Mouse (Mus musculus) gastrocnemius, postnatal 10 days (tissue): Measurements from ENCODE around the gene Ss18l1. TPM values are rescaled to one million over a fixed set of nuclear protein-coding genes. Genes with fewer than 3 reads are reported as not detected.

Source experiments
- DNase-seq: peaks from one replicate; pipeline ENCODE4 v3.0.0; 2021; ENCODE audit warnings: mixed read lengths
- total RNA-seq, 2 experiments: library from RNA; stranded (reverse); gene quantifications; 2 replicates each; pipeline ENCODE4 v1.2.3; 2021

The Ss18l1 gene
- total RNA-seq, 2 experiments from 2014 or later, result 2.8 to 3.6 TPM

DNA sequence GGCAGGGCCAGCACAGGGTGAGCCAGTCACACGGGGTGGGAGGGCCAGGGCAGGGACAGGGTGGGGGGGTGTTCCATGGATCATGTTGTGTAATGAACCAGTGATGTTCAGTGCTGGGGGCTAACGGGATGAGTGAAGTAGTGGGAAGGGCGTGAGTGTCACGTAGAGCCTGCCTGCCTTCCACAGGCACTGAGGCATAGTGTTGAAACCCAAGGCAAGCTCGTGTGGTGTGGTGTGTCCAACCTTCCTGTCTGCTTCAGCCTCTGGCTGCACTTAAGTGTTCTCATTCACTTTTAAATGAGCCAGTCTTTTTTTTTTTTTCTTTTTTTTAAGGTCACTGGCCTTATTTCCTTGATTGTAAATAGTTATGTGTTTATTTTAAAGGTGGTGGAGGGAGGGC lies 7.6 kb upstream of the Ss18l1 start:
- no peak for DNase-seq

DNA sequence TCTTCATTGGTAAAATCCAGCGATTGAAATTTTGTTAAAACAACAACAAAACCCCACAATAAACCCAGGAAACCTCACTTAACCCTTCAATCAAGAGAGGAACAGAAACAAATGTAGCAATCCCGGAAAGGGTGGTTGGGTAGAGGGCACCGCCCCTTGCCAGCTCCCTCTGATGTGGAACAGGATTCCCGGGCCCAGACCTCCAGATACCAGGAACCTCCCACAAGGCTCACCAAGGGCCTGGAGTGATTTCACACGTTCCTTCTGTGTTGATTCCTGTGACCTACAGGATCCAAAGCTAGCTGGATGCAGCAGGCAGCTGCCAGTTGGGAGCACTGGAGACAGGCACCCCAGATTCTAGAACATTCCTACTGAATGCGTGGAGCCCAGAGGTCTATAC lies 1.9 kb upstream of the Ss18l1 start:
- no peak for DNase-seq

- peak; percentile 55 for DNase-seq
Observed at GRCm38 (mm10) chr2:180041577-180042255, 593 bp upstream of the Ss18l1 start.

DNA sequence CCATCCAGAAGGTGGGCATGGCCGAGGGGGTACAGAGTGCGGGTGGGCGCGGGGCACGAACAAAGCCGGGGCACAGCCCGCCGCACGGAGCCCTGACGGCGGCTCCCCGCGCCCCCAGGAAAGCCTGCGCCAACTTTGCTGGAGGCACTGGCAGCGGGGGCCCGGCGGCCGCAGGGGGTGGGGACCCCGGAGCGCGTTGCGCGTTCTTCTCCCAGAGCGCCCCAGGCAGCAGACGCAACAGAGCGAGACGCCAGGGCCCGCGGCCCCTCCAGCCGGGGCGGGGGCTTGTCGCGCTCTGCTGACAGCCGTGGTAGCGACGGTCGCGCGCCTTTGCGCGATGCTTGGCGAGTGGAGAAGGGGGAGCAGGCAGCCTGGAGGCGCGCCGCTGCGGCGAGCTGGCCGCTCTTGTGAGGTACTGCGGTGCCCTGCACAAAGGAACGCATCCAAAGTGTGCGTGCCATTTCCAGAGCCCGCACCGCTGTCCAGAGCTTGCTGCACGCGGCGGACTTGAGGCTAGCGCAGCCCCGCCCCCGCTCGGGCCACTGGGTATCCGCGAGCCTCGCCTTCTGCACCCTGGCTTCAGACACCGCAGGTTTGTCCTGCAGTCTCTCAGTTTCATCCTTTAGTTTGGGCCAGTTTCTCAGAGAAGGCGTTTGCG lies 678 bp downstream of the Ss18l1 start:
- peak; percentile 70 for DNase-seq

GRCm38 (mm10) chr2:180045283-180045682 lies 3.0 kb downstream of the Ss18l1 start:
- peak; percentile 29 for DNase-seq

DNA sequence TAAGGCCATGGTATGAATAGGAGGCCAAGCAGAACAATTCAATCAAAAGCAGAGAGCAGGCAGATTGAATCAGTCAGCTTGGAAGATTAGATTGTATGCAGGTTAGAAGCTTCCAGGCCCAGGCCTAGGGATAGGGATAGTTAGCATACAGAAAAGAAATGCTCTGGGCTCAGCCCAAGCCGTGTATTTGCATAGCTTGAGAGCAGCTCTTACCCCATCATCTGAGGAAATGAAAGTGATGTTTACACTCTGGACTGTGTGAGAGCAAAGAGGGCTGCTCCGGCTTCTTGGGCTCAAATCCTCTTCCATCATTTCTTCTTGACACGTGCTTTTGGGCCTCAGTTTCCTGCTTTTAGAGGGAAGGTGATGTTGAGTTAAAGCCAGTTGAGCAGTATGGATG lies 5.3 kb downstream of the Ss18l1 start:
- no peak for DNase-seq

DNA sequence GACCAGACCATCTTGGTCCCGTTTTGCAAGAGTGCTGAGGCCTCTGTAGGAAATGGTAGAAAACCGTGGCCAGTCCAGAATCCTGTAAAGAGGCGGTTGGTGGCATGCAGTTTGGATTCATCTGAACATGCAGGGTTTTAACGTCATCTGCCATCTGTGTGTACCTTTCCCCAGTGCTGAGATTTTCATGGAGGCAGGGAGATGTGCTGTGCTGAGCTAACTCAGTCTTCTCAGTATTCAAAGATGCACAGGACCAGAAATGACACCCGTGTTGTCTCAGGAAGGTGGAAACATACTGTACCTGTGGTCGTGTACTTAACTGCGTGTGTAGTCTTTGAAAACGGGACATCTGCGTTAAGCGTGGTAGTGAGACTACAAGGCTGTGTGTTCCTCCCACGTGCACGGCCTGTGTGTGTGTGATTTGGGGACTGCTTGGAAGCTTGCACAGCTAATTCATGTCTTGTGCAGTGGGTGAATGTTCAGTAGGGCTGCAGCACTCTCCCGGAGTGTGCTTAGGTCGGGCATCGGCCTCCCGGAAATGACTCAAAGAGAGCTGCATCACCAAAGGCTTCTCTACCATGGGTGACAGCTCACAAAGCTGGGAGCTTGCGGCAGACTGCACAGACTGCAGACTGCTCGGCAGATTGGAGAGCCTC lies 5.8 kb downstream of the Ss18l1 start:
- DNase-seq, result no peak

DNA sequence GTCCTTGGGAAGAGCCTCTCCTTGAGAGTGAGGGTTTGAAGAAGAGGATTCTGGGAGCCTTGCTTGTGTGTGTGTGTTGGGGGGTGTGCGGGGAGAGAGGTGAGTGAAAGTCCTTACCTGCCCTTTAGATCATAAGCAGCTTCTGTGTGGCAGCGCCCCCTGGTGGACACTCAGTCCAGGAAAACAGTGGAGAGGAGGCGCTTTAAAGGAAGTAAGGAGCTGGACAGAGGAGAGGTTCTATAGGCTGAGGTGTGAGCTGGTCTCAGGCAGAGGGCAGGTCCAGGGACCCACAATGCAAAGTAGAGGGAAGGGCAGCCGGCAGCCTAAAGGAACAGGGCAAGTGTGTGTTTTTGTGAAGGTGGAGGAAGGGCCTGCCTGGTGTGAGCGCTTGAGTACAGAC lies 8.7 kb downstream of the Ss18l1 start:
- DNase-seq, result peak; percentile 86

DNA sequence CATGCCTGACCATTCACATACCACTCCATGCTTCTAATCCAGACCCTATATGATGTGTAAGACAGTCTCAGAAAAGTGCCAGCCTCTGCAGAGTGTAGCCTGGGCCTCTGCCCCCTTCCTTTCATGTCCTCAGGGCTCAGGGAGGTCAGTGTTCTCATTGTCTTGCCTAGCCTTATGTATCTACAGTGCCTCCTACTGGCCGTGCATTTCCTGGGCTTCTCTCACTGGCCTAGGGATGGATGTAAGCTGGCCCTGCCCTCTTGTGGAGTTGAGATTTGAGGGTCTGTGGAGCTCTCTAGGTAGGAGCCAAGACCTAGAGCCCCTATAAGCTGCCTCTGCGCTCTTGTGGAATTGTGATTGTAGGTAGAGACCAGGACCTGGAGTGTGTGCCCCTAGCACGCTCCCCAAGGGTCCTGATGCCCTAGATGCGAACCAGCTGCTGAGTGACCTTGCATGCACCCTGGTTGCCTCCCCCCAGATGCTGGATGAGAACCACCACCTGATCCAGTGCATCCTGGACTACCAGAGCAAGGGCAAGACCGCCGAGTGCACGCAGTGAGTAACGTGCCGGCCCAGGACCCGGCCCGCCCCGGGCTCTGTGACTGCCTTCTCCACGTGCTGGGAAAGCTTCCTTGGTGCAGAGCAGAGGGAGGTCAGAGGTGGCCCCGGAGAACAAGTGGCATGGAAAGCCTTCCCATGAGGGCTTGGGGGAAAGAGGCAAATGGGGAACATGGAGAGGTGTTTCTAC lies 9.9 kb downstream of the Ss18l1 start:
- no peak for DNase-seq

- DNase-seq, result no peak
Observed at GRCm38 (mm10) chr2:180053001-180053400, 10.7 kb downstream of the Ss18l1 start.

- no peak for DNase-seq
Observed at GRCm38 (mm10) chr2:180063338-180064131, 21.2 kb downstream of the Ss18l1 start.

DNA sequence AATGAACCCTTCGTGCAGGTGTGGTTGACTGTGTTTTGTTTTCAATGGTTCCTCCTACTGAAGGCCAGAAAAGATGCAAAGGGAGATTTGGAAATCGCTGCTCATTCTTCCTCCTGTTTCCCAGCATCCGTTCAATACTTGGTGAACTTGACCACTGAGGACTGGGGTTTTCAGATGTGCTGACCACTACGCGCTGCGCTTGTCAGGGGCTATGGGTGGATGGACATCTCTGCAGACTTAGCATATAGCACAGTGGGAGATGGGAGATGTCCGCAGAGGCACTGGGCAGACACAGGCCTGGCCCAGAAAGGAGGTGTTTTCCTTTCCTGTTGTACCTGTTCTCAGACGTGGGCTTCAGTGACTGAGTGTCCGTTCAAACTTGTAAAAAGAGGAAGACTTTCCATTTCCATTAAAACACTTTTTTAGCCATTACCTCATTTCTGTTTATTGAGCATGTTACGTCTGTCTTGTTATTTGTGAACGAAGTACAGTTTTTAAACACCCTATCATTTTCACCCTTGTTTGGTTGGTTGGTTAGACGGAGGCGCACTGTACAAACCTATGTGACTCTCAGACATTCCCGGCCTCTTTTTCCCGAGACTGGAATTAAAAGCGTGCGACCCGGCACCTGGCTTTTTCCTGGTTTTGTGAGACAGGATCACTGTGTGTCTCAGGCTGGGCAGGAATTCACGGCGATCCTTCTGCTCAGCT lies 27.6 kb downstream of the Ss18l1 start:
- DNase-seq, result no peak

- DNase-seq, result peak; percentile 94
Observed at GRCm38 (mm10) chr2:180070481-180071453, 28.5 kb downstream of the Ss18l1 start, which contains the start of gene Mtg2. Mtg2 (plus strand) TSS chr2:180070588.

DNA sequence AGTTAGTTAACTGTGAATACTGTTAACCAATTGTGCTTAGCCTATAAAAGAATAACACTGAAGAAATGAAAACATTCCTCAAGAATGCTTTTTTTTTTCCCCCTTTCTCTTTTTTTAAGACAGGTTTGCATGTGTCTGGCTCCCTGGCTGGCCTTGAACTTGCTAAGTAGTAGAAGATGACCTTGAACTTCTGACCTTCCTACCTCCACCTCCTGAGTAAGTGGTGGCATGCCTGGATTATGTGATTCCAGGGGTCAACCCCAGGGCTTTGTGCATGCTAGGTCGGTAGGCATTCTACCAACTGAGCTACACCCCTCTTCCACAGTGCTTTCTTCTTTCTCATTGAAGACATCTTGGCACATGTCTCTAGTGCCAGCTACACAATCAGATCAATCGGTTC lies 29.4 kb downstream of the Ss18l1 start:
- no peak for DNase-seq

DNA sequence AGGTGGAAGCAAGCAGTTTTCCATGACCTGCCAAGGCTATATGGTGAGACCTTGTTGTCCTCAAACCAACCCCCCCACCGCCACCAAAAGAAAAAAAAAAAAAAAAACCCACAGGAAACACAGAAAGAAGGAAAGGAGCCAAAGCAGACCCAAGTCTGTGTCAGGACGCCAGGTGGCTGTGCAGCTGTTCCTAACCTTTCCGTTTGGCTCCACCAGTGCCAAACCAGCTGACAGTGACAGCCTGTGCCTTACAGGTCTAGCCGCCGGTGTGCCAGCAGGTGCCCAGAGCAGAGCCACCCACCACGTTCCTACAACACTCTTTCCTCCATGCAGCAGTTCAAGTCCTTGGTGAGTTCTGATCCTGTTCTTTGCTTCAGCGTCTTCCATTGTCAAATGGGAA lies 30.6 kb downstream of the Ss18l1 start:
- DNase-seq, result no peak

DNA sequence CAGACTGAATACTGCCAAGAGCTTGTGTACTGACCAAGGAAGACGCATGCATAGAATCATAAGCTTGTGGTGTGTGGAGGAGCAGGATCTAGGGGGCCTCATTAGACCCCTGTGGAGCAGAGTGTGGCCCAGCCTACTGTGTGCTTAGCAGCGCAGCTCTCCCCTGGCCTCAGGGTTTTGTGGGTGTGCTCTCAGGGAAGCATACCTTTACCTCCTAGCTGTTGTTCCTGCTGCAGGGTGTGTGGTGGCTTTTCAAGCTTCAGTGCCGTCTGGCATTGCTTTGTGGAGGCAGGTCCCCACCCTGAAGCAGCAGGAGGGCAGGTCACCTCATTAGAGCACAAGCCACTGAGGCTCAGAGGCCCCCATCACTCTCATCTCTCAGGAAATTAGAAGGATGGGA lies 35.3 kb downstream of the Ss18l1 start:
- no peak for DNase-seq

GRCm38 (mm10) chr2:180080680-180081079 lies 38.4 kb downstream of the Ss18l1 start:
- no peak for DNase-seq

GRCm38 (mm10) chr2:180083063-180083462 lies 40.8 kb downstream of the Ss18l1 start:
- DNase-seq, result no peak

GRCm38 (mm10) chr2:180084565-180084964 lies 42.3 kb downstream of the Ss18l1 start:
- DNase-seq, result no peak
